Mouse (Mus musculus): ENCODE data around the gene Calr.

The Calr gene

GRCm38 (mm10) chr8:84846722-84847572 lies at the start of gene Calr:
Calr (minus strand) TSS chr8:84846934.
- in situ Hi-C loops (cut with MboI; ENCODE audit: unreplicated experiment in 2 of 2) = loop anchor here (10.0 to 25.0 kb wide), 4 partner anchors 58 to 1110 kb away; partner anchors contain the start of genes Gm49661 (in 2 of the 2), Prdx2 (in 2 of the 2), Rnaseh2a (in 2 of the 2) and Adgre5 (in 1 of the 2)

DNA sequence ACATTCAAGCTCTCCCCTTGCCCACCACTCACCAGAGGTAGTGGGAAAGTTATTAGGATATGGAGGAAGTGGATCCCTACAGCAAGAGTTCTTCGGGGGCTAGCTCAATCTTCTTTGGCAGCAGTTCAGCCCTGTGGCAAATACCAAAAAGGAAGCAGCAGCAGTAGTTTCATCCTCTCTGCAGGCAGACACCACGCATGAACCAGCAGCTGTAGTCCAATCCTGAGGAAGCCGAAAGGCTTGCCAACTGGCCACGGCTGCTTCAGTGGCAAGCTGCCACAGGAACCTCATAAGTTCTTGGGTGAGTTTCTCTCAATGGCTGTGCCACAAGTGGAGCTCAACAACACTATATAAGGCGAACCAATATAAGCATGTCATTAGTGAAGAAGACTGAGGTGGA lies 49.2 kb upstream of the Calr start:
- in situ Hi-C loops (cut with MboI; ENCODE audit: unreplicated experiment in 2 of 2) = no loop called here

GRCm38 (mm10) chr8:84893709-84894134 lies 47.0 kb upstream of the Calr start, which contains the start of gene Gcdh:
Gcdh (minus strand) TSS chr8:84893921.
- in situ Hi-C loops (cut with MboI; ENCODE audit: unreplicated experiment in 2 of 2) = no loop called here

- in situ Hi-C loops (cut with MboI; ENCODE audit: unreplicated experiment in 2 of 2) = no loop called here
Measured at GRCm38 (mm10) chr8:84892993-84893708, 46.4 kb upstream of the Calr start.

GRCm38 (mm10) chr8:84889141-84889540 lies 42.4 kb upstream of the Calr start:
- in situ Hi-C loops (cut with MboI; ENCODE audit: unreplicated experiment in 2 of 2) = no loop called here

DNA sequence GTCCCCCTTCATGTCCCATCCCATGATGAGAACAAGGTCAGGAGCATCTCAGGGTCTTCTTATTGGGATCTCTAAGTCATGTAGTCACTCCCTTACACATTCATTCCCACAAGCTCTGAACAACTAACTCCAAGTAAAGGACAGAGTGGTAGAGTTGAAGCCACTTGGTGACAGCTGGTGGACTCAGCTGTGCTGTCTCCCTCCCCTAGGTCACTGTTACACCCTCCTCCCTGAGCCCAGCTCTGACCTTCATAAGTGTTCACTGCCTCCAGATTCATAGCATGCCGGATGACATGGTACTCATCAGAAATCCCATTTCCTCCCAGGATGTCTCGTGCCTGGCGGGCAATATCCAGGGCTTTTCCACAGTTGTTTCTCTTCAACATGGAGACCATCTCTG lies 41.5 kb upstream of the Calr start:
- in situ Hi-C loops (cut with MboI; ENCODE audit: unreplicated experiment in 2 of 2) = no loop called here

DNA sequence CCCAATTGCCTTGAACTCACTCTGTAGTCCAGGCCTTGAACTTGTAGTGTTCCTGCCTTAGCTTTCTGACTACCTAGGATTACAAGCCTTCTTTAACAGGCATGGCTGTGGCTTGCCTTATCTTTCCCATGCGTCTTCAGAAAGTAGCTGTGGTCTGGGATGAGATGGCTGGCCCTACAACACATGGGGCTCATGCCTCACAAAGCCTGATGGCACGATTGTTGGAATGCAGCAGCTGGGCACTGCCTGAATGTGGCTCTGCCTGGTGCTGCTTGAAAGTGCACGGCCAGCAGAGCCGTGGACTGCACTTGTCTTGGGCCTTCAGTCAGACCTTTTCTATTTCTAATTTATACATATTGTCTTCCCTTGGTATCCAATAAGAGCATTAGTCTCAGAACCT lies 38.0 kb upstream of the Calr start:
- in situ Hi-C loops (cut with MboI; ENCODE audit: unreplicated experiment in 2 of 2) = no loop called here

DNA sequence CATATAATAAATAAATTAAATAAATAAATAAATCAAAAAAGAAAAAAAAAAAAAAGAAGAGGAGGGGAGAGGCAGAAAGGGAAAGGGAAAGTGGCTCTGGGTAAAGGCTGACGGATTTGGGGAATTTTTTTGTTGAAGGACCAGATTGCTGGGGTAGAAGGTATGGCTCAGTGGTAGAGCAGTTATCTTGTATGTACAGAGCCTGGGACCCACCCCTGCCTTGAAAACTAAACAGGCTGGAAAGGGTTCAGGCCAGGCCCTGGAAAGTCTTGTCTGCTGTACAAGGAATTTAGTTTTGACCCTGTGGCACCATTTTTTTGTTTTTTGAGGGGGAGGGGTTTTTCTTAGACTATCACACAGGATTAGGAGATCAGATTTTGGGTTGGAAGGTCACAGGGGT lies 32.2 kb upstream of the Calr start:
- in situ Hi-C loops (cut with MboI; ENCODE audit: unreplicated experiment in 2 of 2) = no loop called here

DNA sequence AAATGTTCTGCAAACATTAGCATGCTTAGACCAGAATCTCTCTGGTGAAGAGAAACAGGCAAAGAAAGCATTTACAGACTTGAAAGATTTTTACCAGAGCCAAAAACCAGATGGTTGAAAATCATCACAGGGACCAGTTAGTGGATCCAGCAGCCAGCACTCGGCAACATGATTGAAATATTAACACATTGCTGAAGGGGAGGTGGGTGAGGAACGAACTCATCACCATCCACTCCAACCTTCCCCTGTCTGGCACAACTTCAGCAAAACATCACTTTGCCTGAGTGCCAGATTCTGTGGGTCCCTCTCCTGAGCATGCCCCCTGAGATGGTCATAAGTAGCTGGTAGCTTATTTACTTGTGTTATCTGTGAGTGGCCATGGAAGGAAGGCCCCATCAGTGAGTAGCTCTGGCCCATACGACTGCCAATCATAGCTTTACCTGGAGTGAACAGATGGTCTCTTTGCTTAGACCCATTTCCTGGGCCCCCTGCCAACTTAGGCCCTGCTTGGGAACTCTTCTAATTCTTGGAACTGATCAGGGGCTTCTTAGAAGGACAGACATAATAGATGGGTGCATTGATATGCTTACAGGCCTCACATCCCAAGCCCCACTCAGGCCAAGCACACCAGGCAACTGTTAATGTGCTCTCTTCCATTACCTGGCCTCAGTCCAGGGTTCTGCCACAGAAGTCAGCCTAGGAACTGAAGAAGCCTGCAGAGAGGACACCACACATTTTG lies 30.7 kb upstream of the Calr start:
- in situ Hi-C loops (cut with MboI; ENCODE audit: unreplicated experiment in 2 of 2) = no loop called here

DNA sequence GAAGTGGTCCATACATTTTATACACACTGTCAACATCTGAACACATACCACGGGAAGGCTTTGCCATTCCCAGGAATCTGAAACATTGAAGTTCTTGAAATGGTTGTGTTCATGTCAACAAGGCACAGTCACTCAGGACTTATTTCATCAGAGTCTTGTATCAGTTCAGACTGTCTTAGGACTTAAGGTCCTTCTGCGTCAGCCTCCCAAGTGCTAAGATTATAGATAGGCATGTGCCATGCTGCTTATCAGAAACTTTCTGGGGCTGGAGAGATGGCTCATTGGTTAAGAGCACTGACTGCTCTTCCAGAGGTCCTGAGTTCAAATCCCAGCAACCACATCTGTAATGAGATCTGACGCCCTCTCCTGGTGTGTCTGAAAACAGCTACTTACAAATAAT lies 27.6 kb upstream of the Calr start:
- in situ Hi-C loops (cut with MboI; ENCODE audit: unreplicated experiment in 2 of 2) = no loop called here

- in situ Hi-C loops (cut with MboI; ENCODE audit: unreplicated experiment in 2 of 2) = no loop called here
Measured at GRCm38 (mm10) chr8:84873016-84873415, 26.3 kb upstream of the Calr start.

- in situ Hi-C loops (cut with MboI; ENCODE audit: unreplicated experiment in 2 of 2) = no loop called here
Measured at GRCm38 (mm10) chr8:84872309-84872965, 25.7 kb upstream of the Calr start.

- in situ Hi-C loops (cut with MboI; ENCODE audit: unreplicated experiment in 2 of 2) = no loop called here
Measured at GRCm38 (mm10) chr8:84871376-84872308, 24.9 kb upstream of the Calr start, which contains the start of gene Syce2. Syce2 (plus strand) TSS chr8:84872111.

- in situ Hi-C loops (cut with MboI; ENCODE audit: unreplicated experiment in 2 of 2) = no loop called here
Measured at GRCm38 (mm10) chr8:84856864-84857441, 10.2 kb upstream of the Calr start, which contains the start of gene Farsa. Farsa (plus strand) TSS chr8:84856989.

GRCm38 (mm10) chr8:84856434-84856833 lies 9.7 kb upstream of the Calr start:
- in situ Hi-C loops (cut with MboI; ENCODE audit: unreplicated experiment in 2 of 2) = no loop called here

DNA sequence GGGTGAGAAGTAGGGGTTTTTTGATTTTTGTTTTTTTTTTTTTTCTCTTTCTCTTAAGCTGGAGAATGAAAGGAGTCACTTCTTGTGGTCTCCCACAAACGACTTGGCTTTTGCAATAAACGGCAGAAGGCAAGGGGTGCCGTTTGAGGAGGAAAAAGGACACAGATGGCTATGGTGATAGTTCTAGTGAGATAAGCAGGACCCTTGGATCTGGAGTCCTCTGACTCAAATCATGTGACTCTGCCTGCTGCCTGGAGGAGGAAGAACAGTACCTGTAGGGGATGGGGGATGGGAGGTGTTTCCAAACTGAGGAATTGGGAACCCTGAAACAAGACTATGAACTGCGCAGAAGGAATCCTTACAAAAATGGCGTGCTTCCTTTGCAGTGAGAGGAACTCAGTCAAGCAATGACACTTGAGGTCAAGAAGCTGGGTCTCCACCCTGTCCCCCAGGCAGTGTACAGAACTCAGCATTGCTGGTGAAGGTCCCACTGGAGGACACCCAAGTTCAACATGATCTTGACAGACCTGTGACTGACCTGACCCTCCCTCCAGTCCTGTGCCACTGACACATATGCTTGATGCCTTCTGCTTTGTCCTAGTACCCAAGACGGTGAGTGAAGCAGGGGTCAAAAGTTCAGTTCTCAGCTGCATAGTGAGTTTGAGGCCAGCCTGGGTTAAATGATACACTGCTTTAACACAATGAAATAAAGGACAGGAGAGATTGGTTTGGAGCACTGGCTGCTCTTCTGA lies 1.1 kb upstream of the Calr start:
- in situ Hi-C loops (cut with MboI; ENCODE audit: unreplicated experiment in 2 of 2) = loop anchor here (10.0 to 25.0 kb wide), 4 partner anchors 57 to 1111 kb away; partner anchors contain the start of genes Gm49661 (in 2 of the 2), Prdx2 (in 2 of the 2), Rnaseh2a (in 2 of the 2) and Adgre5 (in 1 of the 2)

DNA sequence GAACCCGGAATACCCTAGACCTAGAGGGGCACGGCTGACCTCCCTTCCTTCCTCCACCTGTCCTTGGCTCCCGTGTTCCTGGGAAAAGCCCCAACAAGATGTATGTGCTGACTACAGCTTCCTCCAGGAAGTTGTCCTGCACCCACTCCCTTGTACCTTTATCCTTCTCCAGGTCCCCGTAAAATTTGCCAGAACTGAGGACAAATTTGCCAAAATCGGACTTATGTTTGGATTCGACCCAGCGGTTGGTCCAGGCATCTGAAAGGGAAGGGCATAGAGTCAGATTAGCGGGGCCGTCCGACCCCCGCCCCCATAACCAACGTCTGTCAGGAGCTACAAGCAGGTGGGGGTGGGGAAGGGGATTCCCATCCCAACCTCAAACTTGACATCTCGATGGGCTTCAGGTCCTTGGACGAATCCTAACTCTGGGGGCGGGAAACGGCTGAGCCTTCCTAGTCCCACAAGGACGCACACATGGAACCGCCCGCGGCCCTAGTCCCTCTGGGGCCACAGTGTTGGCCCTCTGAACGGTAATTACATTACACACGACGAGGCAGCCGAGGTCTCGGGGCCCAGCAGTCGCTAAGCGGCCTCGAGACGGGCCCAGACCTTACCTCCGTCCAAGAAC lies 526 bp downstream of the Calr start:
- in situ Hi-C loops (cut with MboI; ENCODE audit: unreplicated experiment in 2 of 2) = loop anchor here (10.0 to 25.0 kb wide), 4 partner anchors 59 to 1109 kb away; partner anchors contain the start of genes Gm49661 (in 2 of the 2), Prdx2 (in 2 of the 2), Rnaseh2a (in 2 of the 2) and Adgre5 (in 1 of the 2)
